In genomic region chr19:46529601-46530448, GRCm38 (mm10) we compare ENCODE assay signal across 8 mouse cellular contexts. TPM values are rescaled to one million over a fixed set of nuclear protein-coding genes. Genes with fewer than 3 reads are reported as not detected.
DNase-seq lines count a peak whose midpoint lies in the region; ATAC-seq and TF ChIP-seq lines count a peak whose summit lies in the region.

No protein-coding gene starts in this region.

- peaks cover 30% of the 10 kb centered on the region for H3K4me1 ChIP-seq in cerebellum, adult 2 months (ENCODE audit: control insufficient read depth, insufficient read depth, low read length)
- H3K4me1 ChIP-seq in limb, embryonic 11.5 days (ENCODE audit: control insufficient read depth, insufficient read depth, low read length): peaks cover 84% of the 10 kb centered on the region
- H3K4me1 ChIP-seq in stomach, embryonic 14.5 days (ENCODE audit: control insufficient read depth, insufficient read depth, low read length): peaks cover 67% of the 10 kb centered on the region

- WGBS in cerebellum, adult 2 months: 49% methylated on average over 13 of the region's 13 CpGs
- 5% methylated on average over 13 of the region's 13 CpGs for WGBS in limb, embryonic 11.5 days
- 21% methylated on average over 13 of the region's 13 CpGs for WGBS in stomach, embryonic 14.5 days

- H3K27me3 ChIP-seq in cerebellum, adult 2 months (ENCODE audit: control insufficient read depth, insufficient read depth, low read length): no peaks in the 10 kb centered on the region
- no peaks in the 10 kb centered on the region for H3K27me3 ChIP-seq in limb, embryonic 11.5 days (ENCODE audit: control insufficient read depth, insufficient read depth, low read length)
- no peaks in the 10 kb centered on the region for H3K27me3 ChIP-seq in stomach, embryonic 14.5 days (ENCODE audit: control insufficient read depth, insufficient read depth, low read length)

- no peak for ATAC-seq in limb, embryonic 11.5 days (ENCODE audit: insufficient number of reproducible peaks, low FRiP score, low TSS enrichment, low read depth)
- ATAC-seq in stomach, embryonic 14.5 days (ENCODE audit: insufficient number of reproducible peaks, insufficient read depth, low FRiP score, low read depth): no peak
- ATAC-seq in inflammation-experienced regulatory T-cells, adult 6 months: no peak

- H3K4me2 ChIP-seq in limb, embryonic 11.5 days (ENCODE audit: low read depth, severe bottlenecking): peak overlapping the region; percentile 61
- H3K4me2 ChIP-seq in stomach, embryonic 14.5 days (replicated peaks; ENCODE audit: low read depth, low read length): no peak overlapping the region

- no peak for DNase-seq in cerebellum, adult 2 months
- DNase-seq in cerebellum, adult 9-11 months: no peak
- peak; percentile 61 for DNase-seq in urinary bladder, postnatal 14 days (ENCODE audit: low spot score)
- DNase-seq in urinary bladder, postnatal 10 days (ENCODE audit: low spot score): no peak
- DNase-seq in limb, embryonic 11.5 days (ENCODE audit: low spot score): peak; percentile 48
- no peak for DNase-seq in gastrocnemius, adult 18-20 months (ENCODE audit: low spot score)

- TF ChIP-seq POLR2A in cerebellum, adult 2 months (IDR thresholded peaks at IDR 0.05; ENCODE audit: borderline replicate concordance, insufficient read depth, low read length): no peak

- H3K9me3 ChIP-seq in limb, embryonic 11.5 days (ENCODE audit: control insufficient read depth, low read length): no peaks in the 10 kb centered on the region
- H3K9me3 ChIP-seq in stomach, embryonic 14.5 days (ENCODE audit: control insufficient read depth, low read depth, low read length): no peaks in the 10 kb centered on the region

- no peaks in the 10 kb centered on the region for H3K36me3 ChIP-seq in limb, embryonic 11.5 days (ENCODE audit: control insufficient read depth, insufficient read depth, low read length)
- H3K36me3 ChIP-seq in stomach, embryonic 14.5 days (ENCODE audit: control insufficient read depth, insufficient read depth, low read length): no peaks in the 10 kb centered on the region

- peak overlapping the region; percentile 50 for H3K9ac ChIP-seq in limb, embryonic 11.5 days (ENCODE audit: low read length)
- 0 out of 2 replicates have a peak overlapping the region, but pooled peaks have one; percentile 15 for H3K9ac ChIP-seq in stomach, embryonic 14.5 days (replicated peaks; ENCODE audit: low read depth, low read length)

- no peak overlapping the region for H3K4me3 ChIP-seq in cerebellum, adult 2 months (replicated peaks; ENCODE audit: insufficient read depth, low read depth, low read length)
- H3K4me3 ChIP-seq in limb, embryonic 11.5 days (ENCODE audit: low read depth, low read length): no peak overlapping the region
- H3K4me3 ChIP-seq in stomach, embryonic 14.5 days (ENCODE audit: low read depth, low read length): no peak overlapping the region

- 0 out of 2 replicates have a peak overlapping the region, but pooled peaks have one; percentile 13 for H3K27ac ChIP-seq in cerebellum, adult 2 months (ENCODE audit: insufficient read depth, low read length)
- peak overlapping the region; percentile 70 for H3K27ac ChIP-seq in limb, embryonic 11.5 days (replicated peaks; ENCODE audit: low read depth, low read length)
- H3K27ac ChIP-seq in stomach, embryonic 14.5 days (ENCODE audit: low read length): peak overlapping the region; percentile 87

- TF ChIP-seq CTCF in cerebellum, adult 2 months (IDR thresholded peaks at IDR 0.05; ENCODE audit: borderline replicate concordance, insufficient read depth, low read depth, low read length): no peak

RNA-seq across cellular contexts. Expression of gene Trim8, which starts 28.3 kb away (rescaled TPM):
- polyA plus RNA-seq in cerebellum, adult 2 months (2012; rRNA removed): 40.3 and 43.4 TPM in 2 replicates
- polyA plus RNA-seq in limb, embryonic 11.5 days (2014; fragmentation: Nextera tagmentation; extraction: Ambion mirVana): 16.7 and 18.0 TPM in 2 replicates
- polyA plus RNA-seq in stomach, embryonic 14.5 days (2014; fragmentation: Nextera tagmentation; extraction: Ambion mirVana): 22.3 and 23.5 TPM in 2 replicates
- 10 to 100 TPM; 17.6 to 22.5 TPM for total RNA-seq in gastrocnemius, adult 18-20 months (2021)
- 10 to 100 TPM; 24.1 to 26.3 (median 25.9) TPM for polyA plus RNA-seq in inflammation-experienced regulatory T-cells, adult 6 months (2017; shearing (Covaris generic))

RNA-seq across cellular contexts. Expression of gene Arl3, which starts 43.2 kb away (rescaled TPM):
- 205 and 227 TPM in 2 replicates for polyA plus RNA-seq in cerebellum, adult 2 months (2012; rRNA removed)
- 128 and 133 TPM in 2 replicates for polyA plus RNA-seq in limb, embryonic 11.5 days (2014; fragmentation: Nextera tagmentation; extraction: Ambion mirVana)
- polyA plus RNA-seq in stomach, embryonic 14.5 days (2014; fragmentation: Nextera tagmentation; extraction: Ambion mirVana): 89.4 and 98.7 TPM in 2 replicates
- 10 to 100 TPM; 79.9 to 86.2 TPM for total RNA-seq in gastrocnemius, adult 18-20 months (2021)
- 10 to 100 TPM; 25.9 to 27.1 (median 26.8) TPM for polyA plus RNA-seq in inflammation-experienced regulatory T-cells, adult 6 months (2017; shearing (Covaris generic))

RNA-seq across cellular contexts. Expression of gene Sfxn2, which starts 43.3 kb away (rescaled TPM):
- polyA plus RNA-seq in cerebellum, adult 2 months (2012; rRNA removed): 7.0 and 7.7 TPM in 2 replicates
- polyA plus RNA-seq in limb, embryonic 11.5 days (2014; fragmentation: Nextera tagmentation; extraction: Ambion mirVana): 15.2 and 15.6 TPM in 2 replicates
- 19.3 and 20.8 TPM in 2 replicates for polyA plus RNA-seq in stomach, embryonic 14.5 days (2014; fragmentation: Nextera tagmentation; extraction: Ambion mirVana)
- total RNA-seq in gastrocnemius, adult 18-20 months (2021): 1 to 10 TPM; 2.2 to 3.8 TPM
- polyA plus RNA-seq in inflammation-experienced regulatory T-cells, adult 6 months (2017; shearing (Covaris generic)): 1 to 10 TPM; 3.8 to 9.2 (median 8.7) TPM

Comparison
In these comparisons a context has a peak if more than half of its experiments do, and no peak if none do; other contexts are left out.
1. DNase-seq: peak in urinary bladder, postnatal 14 days (single experiment) and limb, embryonic 11.5 days (single experiment); none in cerebellum, adult 2 months (0 of 2), cerebellum, adult 9-11 months (single experiment), urinary bladder, postnatal 10 days (single experiment) and gastrocnemius, adult 18-20 months (single experiment).
2. H3K27ac ChIP-seq: peak in every context shown above with its lines; median percentile 87 in stomach, embryonic 14.5 days; 70 in limb, embryonic 11.5 days; 13 in cerebellum, adult 2 months.